Mouse (Mus musculus) kidney, adult 2 months (tissue): ENCODE data around the gene Celsr3.

ENCODE experiments used
- CTCF ChIP-seq: fragments of 200-500 bp; conservative IDR thresholded peaks from 2 replicates; pipeline ENCODE4 v1.5.1; 2011; ENCODE audit warnings: low read depth, mild to moderate bottlenecking, control low read depth, low read length, moderate library complexity, mixed read lengths; ENCODE audit not compliant: insufficient read depth, insufficient read length
- POLR2A ChIP-seq: fragments of 200-500 bp; IDR thresholded peaks from one replicate; pipeline ENCODE4 v1.6.1; 2011; ENCODE audit warnings: low read depth, low read length, control low read depth

DNA sequence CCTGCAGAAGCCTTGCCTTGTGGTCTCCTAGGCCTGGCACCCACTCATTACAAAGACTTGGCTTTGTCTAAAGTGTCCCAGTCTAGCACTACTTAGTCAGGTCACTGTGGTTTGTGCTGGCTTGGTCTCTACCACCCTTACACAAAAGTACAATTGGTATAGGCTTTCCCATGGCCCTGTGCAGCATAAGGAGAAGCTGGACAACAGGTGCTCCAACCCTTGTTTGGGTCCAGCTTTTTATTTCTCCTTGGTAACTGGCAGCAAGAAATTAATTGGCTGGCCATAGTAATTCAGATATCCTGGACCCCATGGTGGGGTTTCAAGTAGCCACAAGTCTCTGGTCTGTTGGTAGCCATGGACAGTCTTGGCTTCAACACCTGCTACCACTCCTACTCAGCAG lies 19.7 kb upstream of the Celsr3 start:
- TF ChIP-seq POLR2A (no peak), CTCF (no peak)
